Mouse (Mus musculus) monocyte, adult 2 months (primary cell): Measurements from ENCODE around the gene Cdk5rap2.
A peak's percentile ranks its signal among the peaks of the same experiment; 100 is the strongest.

Experiments used
- DNase-seq, 2 experiments: peaks; one replicate each; pipeline ENCODE4 v3.0.0; 2022; ENCODE audit warnings: low spot score in 2 of 2, low read depth in 1 of 2

Gene Cdk5rap2

GRCm38 (mm10) chr4:70354448-70354847 is 55.8 kb downstream of the Cdk5rap2 start:
- DNase-seq: no peak

- no peak for DNase-seq
Measured at GRCm38 (mm10) chr4:70353656-70354055, 56.6 kb downstream of the Cdk5rap2 start.

- no peak for DNase-seq
Measured at GRCm38 (mm10) chr4:70335444-70336144, 74.6 kb downstream of the Cdk5rap2 start.

GRCm38 (mm10) chr4:70334995-70335394 is 75.2 kb downstream of the Cdk5rap2 start:
- DNase-seq: no peak

- no peak for DNase-seq
Measured at GRCm38 (mm10) chr4:70332981-70333380, 77.3 kb downstream of the Cdk5rap2 start.

GRCm38 (mm10) chr4:70332576-70332975 is 77.7 kb downstream of the Cdk5rap2 start:
- no peak for DNase-seq

GRCm38 (mm10) chr4:70331181-70331580 is 79.1 kb downstream of the Cdk5rap2 start:
- DNase-seq: no peak

GRCm38 (mm10) chr4:70328033-70328432 is 82.2 kb downstream of the Cdk5rap2 start:
- no peak for DNase-seq

- no peak for DNase-seq
Measured at GRCm38 (mm10) chr4:70327436-70327835, 82.8 kb downstream of the Cdk5rap2 start.

- DNase-seq: no peak
Measured at GRCm38 (mm10) chr4:70321586-70321985, 88.7 kb downstream of the Cdk5rap2 start.

- DNase-seq: no peak
Measured at GRCm38 (mm10) chr4:70312170-70312569, 98.1 kb downstream of the Cdk5rap2 start.

- no peak for DNase-seq
Measured at GRCm38 (mm10) chr4:70311530-70311929, 98.7 kb downstream of the Cdk5rap2 start.

- DNase-seq: peak in 1 of 2 experiments; percentile 9
Measured at GRCm38 (mm10) chr4:70307230-70307629, 103.0 kb downstream of the Cdk5rap2 start.

GRCm38 (mm10) chr4:70303870-70304269 is 106.4 kb downstream of the Cdk5rap2 start:
- DNase-seq: no peak

GRCm38 (mm10) chr4:70301187-70301586 is 109.1 kb downstream of the Cdk5rap2 start:
- no peak for DNase-seq

GRCm38 (mm10) chr4:70289361-70289760 is 120.9 kb downstream of the Cdk5rap2 start:
- DNase-seq: no peak

GRCm38 (mm10) chr4:70283163-70283562 is 127.1 kb downstream of the Cdk5rap2 start:
- no peak for DNase-seq

- no peak for DNase-seq
Measured at GRCm38 (mm10) chr4:70278882-70279281, 131.4 kb downstream of the Cdk5rap2 start.

- DNase-seq: no peak
Measured at GRCm38 (mm10) chr4:70278057-70278456, 132.2 kb downstream of the Cdk5rap2 start.

- DNase-seq: no peak
Measured at GRCm38 (mm10) chr4:70272943-70273342, 137.3 kb downstream of the Cdk5rap2 start.

GRCm38 (mm10) chr4:70272527-70272926 is 137.7 kb downstream of the Cdk5rap2 start:
- DNase-seq: no peak

GRCm38 (mm10) chr4:70267213-70267906 is 142.9 kb downstream of the Cdk5rap2 start:
- DNase-seq: no peak

GRCm38 (mm10) chr4:70265248-70265647 is 145.0 kb downstream of the Cdk5rap2 start:
- peak in 1 of 2 experiments; percentile 4 for DNase-seq
